Mouse (Mus musculus) intestine, embryonic 14.5 days (tissue): ENCODE data around the gene Stat4. TPM values are rescaled to one million over a fixed set of nuclear protein-coding genes. Genes with fewer than 3 reads are reported as not detected.
"Not testable (repeated sequence)": the region's sequence is repeated elsewhere in the genome, so short reads cannot be mapped to it uniquely, and the experiment has no call there.

Source experiments
- ATAC-seq: fragments of 200-750 bp; cut with Nextera tagmentation; replicated peaks from 2 replicates; pipeline ENCODE4 v1.8.0; 2017; ENCODE audit warnings: low read depth, moderate number of reproducible peaks, moderate TSS enrichment, moderate library complexity; ENCODE audit not compliant: low FRiP score, low TSS enrichment
- DNase-seq: peaks from one replicate; pipeline ENCODE4 v3.0.0-alpha.2; 2018; ENCODE audit warnings: low spot score
- H3K27ac ChIP-seq: fragments of 300-500 bp; sonication (generic); 2 replicates; pipeline ENCODE4 v1.5.1; 2014; ENCODE audit warnings: low read depth, mild to moderate bottlenecking, control low read depth
- H3K27me3 ChIP-seq: fragments of 300-500 bp; sonication (generic); replicated peaks from 2 replicates; pipeline ENCODE4 v1.6.1; 2014; ENCODE audit warnings: low read length, control low read depth; ENCODE audit not compliant: control insufficient read depth, insufficient read depth
- H3K36me3 ChIP-seq: fragments of 300-500 bp; sonication (generic); 2 replicates; pipeline ENCODE4 v1.6.1; 2014; ENCODE audit warnings: low read length, control low read depth; ENCODE audit not compliant: control insufficient read depth, insufficient read depth
- H3K4me1 ChIP-seq: fragments of 300-500 bp; sonication (generic); replicated peaks from 2 replicates; pipeline ENCODE4 v1.6.1; 2014; ENCODE audit warnings: low read length, control low read depth, mixed read lengths; ENCODE audit not compliant: control insufficient read depth, insufficient read depth
- H3K4me2 ChIP-seq: fragments of 300-500 bp; sonication (generic); 2 replicates; pipeline ENCODE4 v1.6.1; 2014; ENCODE audit warnings: low read length
- H3K4me3 ChIP-seq: fragments of 300-500 bp; sonication (generic); 2 replicates; pipeline ENCODE4 v1.5.1; 2014; ENCODE audit warnings: low read depth, low read length, control low read depth, mixed read lengths
- H3K9ac ChIP-seq: fragments of 300-500 bp; sonication (generic); 2 replicates; pipeline ENCODE4 v1.6.1; 2014; ENCODE audit warnings: mild to moderate bottlenecking, low read length
- H3K9me3 ChIP-seq: fragments of 300-500 bp; sonication (generic); 2 replicates; pipeline ENCODE4 v1.6.1; 2016; ENCODE audit warnings: low read length, control low read depth; ENCODE audit not compliant: control insufficient read depth
- WGBS: fragments of 180-500 bp; shearing (Covaris S2); extraction: QIAGEN DNeasy Blood & Tissue Kit; methylation state at CpG from one replicate; pipeline ENCODE4 v1.1.7; 2014; 5-methylcytosine and 5-hydroxymethylcytosine counted together
- polyA plus RNA-seq: library from polyadenylated mRNA; unstranded; fragments of >200 nt; fragmentation: Nextera tagmentation; extraction: Ambion mirVana; gene quantifications from 2 replicates; pipeline ENCODE4 v1.2.1, GENCODE M21; 2014

The Stat4 gene
- polyA plus RNA-seq, 1 experiment from 2014 or later, result 2.4 TPM

DNA sequence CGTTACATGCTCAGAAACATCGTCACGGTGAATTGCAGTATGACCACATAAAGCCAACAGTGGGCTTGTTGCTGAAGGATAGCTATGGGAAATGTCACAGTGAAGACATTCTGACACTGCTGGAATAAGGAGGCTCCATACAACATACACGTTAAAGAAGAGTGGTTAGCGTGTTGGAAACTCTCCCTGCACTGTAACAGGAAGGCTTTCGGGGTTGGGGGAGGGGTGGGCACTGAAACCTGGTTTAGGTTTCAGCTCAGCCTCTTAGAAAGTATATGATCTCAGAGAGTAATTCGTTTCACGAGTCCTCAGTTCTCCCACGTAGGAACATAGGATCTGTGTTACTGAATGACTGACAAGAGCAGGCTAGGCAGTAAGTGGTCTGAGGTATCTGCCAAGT is 52.7 kb downstream of the Stat4 start:
- ATAC-seq (no peak), DNase-seq (no peak)
- Histone ChIP-seq H3K9ac (no peak overlapping the region), H3K4me2 (no peak overlapping the region), H3K9me3 (no peaks in the 10 kb centered on the region), H3K4me3 (no peak overlapping the region), H3K4me1 (no peaks in the 10 kb centered on the region), H3K27me3 (no peaks in the 10 kb centered on the region), H3K27ac (no peak overlapping the region), H3K36me3 (no peaks in the 10 kb centered on the region)
- WGBS, result 81% methylated on average over 9 of the region's 9 CpGs

DNA sequence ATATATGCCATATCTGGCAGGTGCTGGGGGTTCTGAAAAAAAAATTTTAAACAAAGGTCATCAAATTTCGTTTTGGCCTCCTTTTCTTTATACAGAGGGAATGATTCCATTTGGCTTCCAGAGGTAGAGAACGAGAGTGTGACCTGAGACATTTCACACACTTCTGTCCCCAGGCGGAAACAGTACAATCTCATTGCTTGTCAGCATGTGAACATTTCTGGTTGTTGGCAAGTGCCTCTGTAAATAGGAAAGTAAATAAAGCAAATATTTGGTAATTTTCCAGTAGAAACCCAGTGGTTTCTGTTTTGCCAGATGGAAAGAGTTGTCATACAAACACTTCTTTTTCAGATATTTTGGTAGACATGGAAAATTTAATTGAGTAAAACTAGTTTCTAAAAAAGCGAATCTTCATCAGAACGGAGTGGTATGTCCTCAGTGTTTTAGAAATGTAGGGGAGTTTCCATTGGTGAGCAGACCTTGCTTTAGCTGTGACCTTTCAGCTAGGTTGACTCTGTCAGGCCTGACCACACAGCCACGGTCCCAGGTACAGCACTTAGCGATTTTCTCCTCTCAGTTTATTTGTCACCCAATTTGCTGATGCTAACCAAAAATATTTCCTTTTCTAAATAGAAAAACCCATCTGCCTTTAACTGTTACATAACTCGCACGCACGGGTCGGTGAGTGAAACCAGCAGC is 53.6 kb downstream of the Stat4 start:
- DNase-seq (no peak), ATAC-seq (no peak)
- Histone ChIP-seq H3K36me3 (no peaks in the 10 kb centered on the region), H3K9me3 (no peaks in the 10 kb centered on the region), H3K27me3 (no peaks in the 10 kb centered on the region), H3K4me3 (no peak overlapping the region), H3K27ac (no peak overlapping the region), H3K4me1 (no peaks in the 10 kb centered on the region), H3K9ac (no peak overlapping the region), H3K4me2 (no peak overlapping the region)
- 82% methylated on average over 11 of the region's 11 CpGs for WGBS

DNA sequence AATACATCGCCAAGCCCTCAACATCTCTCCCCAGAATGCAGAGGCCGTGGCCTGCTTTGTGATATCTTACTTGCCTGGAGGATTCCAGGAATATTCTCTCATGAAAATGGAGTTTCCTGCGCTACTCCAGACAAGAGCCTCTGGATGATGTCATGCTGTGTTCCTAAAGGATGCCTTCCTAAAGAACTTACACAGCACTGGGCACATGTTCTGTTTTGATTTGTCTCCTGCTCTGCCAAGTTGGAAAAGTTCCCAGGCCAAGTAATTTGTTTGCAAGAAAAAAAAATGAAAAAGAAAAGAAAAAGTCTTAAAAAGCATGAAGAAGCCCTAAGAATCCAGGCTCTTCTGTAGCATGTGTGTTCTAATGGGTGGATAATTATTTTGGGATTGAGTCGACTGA is 56.2 kb downstream of the Stat4 start:
- Histone ChIP-seq H3K36me3 (no peaks in the 10 kb centered on the region), H3K4me1 (no peaks in the 10 kb centered on the region), H3K27ac (no peak overlapping the region), H3K4me2 (no peak overlapping the region), H3K27me3 (no peaks in the 10 kb centered on the region), H3K9ac (no peak overlapping the region), H3K9me3 (no peaks in the 10 kb centered on the region), H3K4me3 (no peak overlapping the region)
- WGBS, result 61% methylated on average over 4 of the region's 4 CpGs
- ATAC-seq (no peak), DNase-seq (no peak)

DNA sequence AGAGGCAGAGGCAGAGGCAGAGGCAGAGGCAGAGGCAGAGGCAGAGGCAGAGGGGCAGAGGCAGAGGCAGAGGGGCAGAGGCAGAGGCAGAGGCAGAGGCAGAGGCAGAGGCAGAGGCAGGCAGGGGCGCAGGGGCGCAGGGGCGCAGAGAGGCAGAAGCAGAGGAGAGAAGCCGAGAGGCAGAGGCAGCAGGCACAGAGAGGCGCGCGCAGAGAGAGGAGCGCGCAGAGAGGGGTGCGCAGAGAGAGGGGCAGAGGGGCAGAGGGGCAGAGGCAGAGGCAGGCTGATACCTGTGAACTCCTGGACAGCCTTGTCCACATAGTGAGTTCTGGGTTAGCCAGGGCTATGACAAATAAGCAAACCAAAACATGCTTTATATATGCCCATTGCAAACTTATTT is 59.9 kb downstream of the Stat4 start:
- H3K9ac ChIP-seq, H3K27ac ChIP-seq, DNase-seq, H3K4me3 ChIP-seq, H3K36me3 ChIP-seq, H3K4me1 ChIP-seq, H3K9me3 ChIP-seq, H3K27me3 ChIP-seq, ATAC-seq, H3K4me2 ChIP-seq: not testable (repeated sequence)
- WGBS, result 94% methylated on average over 10 of the region's 10 CpGs

DNA sequence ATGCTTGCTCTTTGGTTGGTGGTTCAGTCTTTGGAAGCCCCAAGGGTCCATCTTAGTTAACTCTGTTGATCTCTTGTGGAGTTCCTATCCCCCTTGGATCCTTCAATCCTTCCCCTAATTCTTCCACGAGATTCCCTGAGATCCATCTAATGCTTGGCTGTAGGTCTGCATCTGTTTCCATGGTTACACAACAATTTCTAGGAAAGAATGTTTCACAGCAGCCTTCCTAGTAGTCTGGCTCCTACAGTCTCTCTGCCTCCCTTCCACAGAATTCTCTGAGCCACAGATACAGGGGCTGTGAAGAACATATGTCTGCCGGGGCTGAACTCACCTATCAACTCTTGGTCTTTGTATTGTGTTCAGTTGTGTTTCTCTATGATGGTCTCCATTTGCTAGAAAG is 61.8 kb downstream of the Stat4 start:
- Histone ChIP-seq H3K27me3 (no peaks in the 10 kb centered on the region), H3K4me1 (no peaks in the 10 kb centered on the region), H3K27ac (no peak overlapping the region), H3K4me3 (no peak overlapping the region), H3K9ac (no peak overlapping the region), H3K4me2 (no peak overlapping the region), H3K9me3 (no peaks in the 10 kb centered on the region), H3K36me3 (no peaks in the 10 kb centered on the region)
- WGBS, result 68% methylated on average over 2 of the region's 2 CpGs
- DNase-seq (no peak), ATAC-seq (no peak)

DNA sequence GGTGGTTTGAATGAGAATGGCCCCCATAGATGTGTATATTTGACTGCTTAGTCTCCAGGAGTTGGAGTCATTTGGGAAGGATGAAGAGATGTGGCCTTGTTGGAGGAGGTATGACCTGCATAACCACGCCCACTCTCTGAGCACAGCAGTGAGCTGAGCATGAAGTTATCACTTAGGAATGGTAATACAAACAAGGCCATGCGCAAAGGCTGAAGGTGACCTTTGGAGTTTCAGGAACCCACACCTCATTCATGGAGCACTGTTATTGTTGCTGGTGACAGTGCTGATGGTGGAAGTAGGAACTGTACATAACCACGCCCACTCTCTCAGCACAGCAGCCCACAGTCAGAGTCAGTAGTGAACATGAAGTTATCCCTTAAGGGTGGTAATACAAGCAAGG is 62.9 kb downstream of the Stat4 start:
- Histone ChIP-seq H3K27me3 (no peaks in the 10 kb centered on the region), H3K27ac (no peak overlapping the region), H3K9me3 (no peaks in the 10 kb centered on the region), H3K4me2 (no peak overlapping the region), H3K9ac (no peak overlapping the region), H3K4me1 (no peaks in the 10 kb centered on the region), H3K4me3 (no peak overlapping the region), H3K36me3 (no peaks in the 10 kb centered on the region)
- ATAC-seq, result no peak
- no peak for DNase-seq
- WGBS, result 86% methylated on average over 3 of the region's 3 CpGs

DNA sequence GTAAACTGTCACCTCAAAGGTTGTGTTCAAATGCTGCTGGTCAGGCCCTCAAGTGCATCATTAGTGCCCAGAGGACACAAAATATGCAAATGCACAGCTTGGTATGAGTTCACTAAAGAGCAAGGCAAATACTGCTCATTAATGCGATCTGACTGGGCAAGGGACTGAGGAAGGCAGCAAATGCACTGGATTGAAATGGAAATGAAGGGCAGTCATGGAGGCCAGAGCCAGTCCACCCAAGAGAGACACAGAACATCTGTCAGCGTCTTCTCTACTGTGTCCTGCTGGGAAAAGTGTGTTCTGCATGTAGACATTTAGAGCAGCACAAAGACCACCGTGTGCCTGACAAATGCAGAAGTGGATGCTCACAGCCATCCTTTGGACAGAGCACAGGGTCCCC is 64.6 kb downstream of the Stat4 start:
- Histone ChIP-seq H3K9ac (no peak overlapping the region), H3K9me3 (no peaks in the 10 kb centered on the region), H3K4me3 (no peak overlapping the region), H3K4me1 (no peaks in the 10 kb centered on the region), H3K27ac (no peak overlapping the region), H3K4me2 (no peak overlapping the region), H3K27me3 (no peaks in the 10 kb centered on the region), H3K36me3 (no peaks in the 10 kb centered on the region)
- whole genome bisulfite sequencing, result 77% methylated on average over 3 of the region's 3 CpGs
- DNase-seq, result no peak
- no peak for ATAC-seq

DNA sequence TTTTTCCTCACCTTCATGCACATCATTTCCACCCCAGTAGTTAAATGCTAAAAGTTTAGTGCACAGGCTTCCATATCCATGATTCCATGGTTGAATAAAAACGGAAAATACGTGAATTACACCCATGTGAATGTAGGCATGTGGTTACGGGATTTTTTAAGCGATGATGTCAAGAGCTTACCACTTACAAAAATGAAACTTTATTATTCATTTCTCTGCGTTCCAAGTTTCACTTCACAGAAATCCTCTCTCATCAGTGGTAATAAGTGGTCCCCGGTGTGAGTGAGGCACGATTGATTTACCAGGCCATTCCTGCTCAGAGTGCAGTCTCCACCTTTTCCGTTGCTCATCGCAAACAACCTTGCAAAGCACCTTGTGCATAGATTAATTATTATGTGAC is 66.0 kb downstream of the Stat4 start:
- Histone ChIP-seq H3K9ac (no peak overlapping the region), H3K36me3 (no peaks in the 10 kb centered on the region), H3K27ac (no peak overlapping the region), H3K9me3 (no peaks in the 10 kb centered on the region), H3K4me1 (no peaks in the 10 kb centered on the region), H3K4me3 (no peak overlapping the region), H3K27me3 (no peaks in the 10 kb centered on the region), H3K4me2 (no peak overlapping the region)
- no peak for ATAC-seq
- no peak for DNase-seq
- 90% methylated on average over 9 of the region's 9 CpGs for WGBS

DNA sequence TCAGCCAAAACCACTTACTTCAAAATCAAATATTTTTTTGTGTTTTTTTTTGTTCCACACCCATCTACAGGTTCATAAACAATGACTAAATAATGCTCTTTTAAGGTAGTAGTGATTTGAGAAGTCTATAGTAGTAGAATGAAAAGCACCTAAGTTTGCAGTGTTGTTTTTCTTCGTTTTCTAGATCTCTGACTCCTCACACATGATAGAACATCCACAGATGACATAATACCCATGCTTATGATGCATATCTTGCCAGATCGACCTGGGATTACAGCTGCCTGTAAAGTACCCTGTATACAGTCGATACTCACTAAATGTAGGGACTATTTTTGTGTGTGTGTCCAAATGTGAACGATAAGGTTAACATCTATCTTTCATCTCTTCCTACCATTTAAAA is 69.0 kb downstream of the Stat4 start:
- Histone ChIP-seq H3K36me3 (no peaks in the 10 kb centered on the region), H3K4me3 (no peak overlapping the region), H3K9ac (no peak overlapping the region), H3K27me3 (no peaks in the 10 kb centered on the region), H3K27ac (no peak overlapping the region), H3K4me2 (no peak overlapping the region), H3K4me1 (no peaks in the 10 kb centered on the region), H3K9me3 (no peaks in the 10 kb centered on the region)
- WGBS, result 85% methylated on average over 4 of the region's 4 CpGs
- ATAC-seq, result no peak
- DNase-seq, result no peak
